Mouse (Mus musculus): ENCODE measurements at regions not wholly inside any gene's neighbourhood (a gene's known extent, or its start where the extent isn't known, plus 50 kb on each side); places are given as distances from the start of the nearest gene placed in this dataset.

GRCm38 (mm10) chr9:87347008-87347407, 91.7 kb upstream of the Cep162 start:
- WGBS, result 39% methylated on average over 1 of the region's 1 CpGs
- Histone ChIP-seq H3K79me2 (ENCODE audit: control insufficient read depth, insufficient read depth, low read length) (no peaks in the 10 kb centered on the region), H3K27ac (replicated peaks; ENCODE audit: insufficient read depth, low read depth, low read length) (no peak overlapping the region), H3K4me1 (ENCODE audit: control insufficient read depth, insufficient read depth, low read length) (no peaks in the 10 kb centered on the region), H3K4me3 (ENCODE audit: insufficient read depth, low read depth, low read length) (no peak overlapping the region), H3K36me3 (ENCODE audit: control insufficient read depth, insufficient read depth, low read length) (no peaks in the 10 kb centered on the region), H3K27me3 (ENCODE audit: control insufficient read depth, insufficient read depth, low read length) (no peaks in the 10 kb centered on the region), H3K9ac (ENCODE audit: low read depth, low read length) (no peak overlapping the region)
- TF ChIP-seq CTCF (IDR thresholded peaks at IDR 0.05; ENCODE audit: low read depth, low read length) (no peak), POLR2A (IDR thresholded peaks at IDR 0.05; ENCODE audit: extremely low read depth, insufficient read depth, low read length) (no peak)
- no peak for DNase-seq (ENCODE audit: extremely low read depth, low read depth, low spot score)

GRCm38 (mm10) chr9:87346278-87346882, 91.0 kb upstream of the Cep162 start:
- Histone ChIP-seq H3K36me3 (ENCODE audit: control insufficient read depth, insufficient read depth, low read length) (no peaks in the 10 kb centered on the region), H3K27me3 (ENCODE audit: control insufficient read depth, insufficient read depth, low read length) (no peaks in the 10 kb centered on the region), H3K27ac (replicated peaks; ENCODE audit: insufficient read depth, low read depth, low read length) (no peak overlapping the region), H3K4me1 (ENCODE audit: control insufficient read depth, insufficient read depth, low read length) (no peaks in the 10 kb centered on the region), H3K4me3 (ENCODE audit: insufficient read depth, low read depth, low read length) (no peak overlapping the region), H3K9ac (ENCODE audit: low read depth, low read length) (no peak overlapping the region), H3K79me2 (ENCODE audit: control insufficient read depth, insufficient read depth, low read length) (no peaks in the 10 kb centered on the region)
- WGBS, result 76% methylated on average over 3 of the region's 3 CpGs
- no peak for TF ChIP-seq POLR2A (IDR thresholded peaks at IDR 0.05; ENCODE audit: extremely low read depth, insufficient read depth, low read length)
- no peak for TF ChIP-seq CTCF (IDR thresholded peaks at IDR 0.05; ENCODE audit: low read depth, low read length)
- no peak for DNase-seq (ENCODE audit: extremely low read depth, low read depth, low spot score)

- DNase-seq (ENCODE audit: extremely low read depth, low read depth, low spot score), result no peak
- Histone ChIP-seq H3K79me2 (ENCODE audit: control insufficient read depth, insufficient read depth, low read length) (no peaks in the 10 kb centered on the region), H3K4me3 (ENCODE audit: insufficient read depth, low read depth, low read length) (no peak overlapping the region), H3K9ac (ENCODE audit: low read depth, low read length) (no peak overlapping the region), H3K4me1 (ENCODE audit: control insufficient read depth, insufficient read depth, low read length) (no peaks in the 10 kb centered on the region), H3K27ac (replicated peaks; ENCODE audit: insufficient read depth, low read depth, low read length) (no peak overlapping the region), H3K36me3 (ENCODE audit: control insufficient read depth, insufficient read depth, low read length) (no peaks in the 10 kb centered on the region), H3K27me3 (ENCODE audit: control insufficient read depth, insufficient read depth, low read length) (no peaks in the 10 kb centered on the region)
- WGBS, result 58% methylated on average over 5 of the region's 5 CpGs
- no peak for TF ChIP-seq CTCF (IDR thresholded peaks at IDR 0.05; ENCODE audit: low read depth, low read length)
- TF ChIP-seq POLR2A (IDR thresholded peaks at IDR 0.05; ENCODE audit: extremely low read depth, insufficient read depth, low read length), result no peak
Observed at GRCm38 (mm10) chr9:87341438-87341837, 86.1 kb upstream of the Cep162 start.

- H3K27ac ChIP-seq (replicated peaks; ENCODE audit: insufficient read depth, low read depth, low read length), result no peak overlapping the region
- no peak for TF ChIP-seq CTCF (IDR thresholded peaks at IDR 0.05; ENCODE audit: low read depth, low read length)
- TF ChIP-seq POLR2A (IDR thresholded peaks at IDR 0.05; ENCODE audit: extremely low read depth, insufficient read depth, low read length), result no peak
- DNase-seq (ENCODE audit: extremely low read depth, low read depth, low spot score), result no peak
- H3K9ac ChIP-seq (ENCODE audit: low read depth, low read length), result no peak overlapping the region
- 49% methylated on average over 6 of the region's 6 CpGs for WGBS
- no peaks in the 10 kb centered on the region for H3K4me1 ChIP-seq (ENCODE audit: control insufficient read depth, insufficient read depth, low read length)
- no peak overlapping the region for H3K4me3 ChIP-seq (ENCODE audit: insufficient read depth, low read depth, low read length)
- H3K79me2 ChIP-seq (ENCODE audit: control insufficient read depth, insufficient read depth, low read length), result no peaks in the 10 kb centered on the region
- no peaks in the 10 kb centered on the region for H3K27me3 ChIP-seq (ENCODE audit: control insufficient read depth, insufficient read depth, low read length)
- H3K36me3 ChIP-seq (ENCODE audit: control insufficient read depth, insufficient read depth, low read length), result no peaks in the 10 kb centered on the region
Observed at GRCm38 (mm10) chr9:87326374-87327295, 71.3 kb upstream of the Cep162 start.

- no peak for DNase-seq (ENCODE audit: extremely low read depth, low read depth, low spot score)
- 70% methylated on average over 2 of the region's 2 CpGs for WGBS
- no peak overlapping the region for H3K4me3 ChIP-seq (ENCODE audit: insufficient read depth, low read depth, low read length)
- H3K79me2 ChIP-seq (ENCODE audit: control insufficient read depth, insufficient read depth, low read length), result no peaks in the 10 kb centered on the region
- H3K27ac ChIP-seq (replicated peaks; ENCODE audit: insufficient read depth, low read depth, low read length), result no peak overlapping the region
- no peaks in the 10 kb centered on the region for H3K27me3 ChIP-seq (ENCODE audit: control insufficient read depth, insufficient read depth, low read length)
- H3K4me1 ChIP-seq (ENCODE audit: control insufficient read depth, insufficient read depth, low read length), result no peaks in the 10 kb centered on the region
- no peak overlapping the region for H3K9ac ChIP-seq (ENCODE audit: low read depth, low read length)
- TF ChIP-seq CTCF (IDR thresholded peaks at IDR 0.05; ENCODE audit: low read depth, low read length) (no peak), POLR2A (IDR thresholded peaks at IDR 0.05; ENCODE audit: extremely low read depth, insufficient read depth, low read length) (no peak)
- no peaks in the 10 kb centered on the region for H3K36me3 ChIP-seq (ENCODE audit: control insufficient read depth, insufficient read depth, low read length)
Observed at GRCm38 (mm10) chr9:87323690-87324089, 68.4 kb upstream of the Cep162 start.

GRCm38 (mm10) chr9:87320758-87321157, 65.4 kb upstream of the Cep162 start:
- Histone ChIP-seq H3K36me3 (ENCODE audit: control insufficient read depth, insufficient read depth, low read length) (no peaks in the 10 kb centered on the region), H3K4me3 (ENCODE audit: insufficient read depth, low read depth, low read length) (no peak overlapping the region), H3K27ac (replicated peaks; ENCODE audit: insufficient read depth, low read depth, low read length) (no peak overlapping the region), H3K9ac (ENCODE audit: low read depth, low read length) (no peak overlapping the region), H3K27me3 (ENCODE audit: control insufficient read depth, insufficient read depth, low read length) (no peaks in the 10 kb centered on the region), H3K79me2 (ENCODE audit: control insufficient read depth, insufficient read depth, low read length) (no peaks in the 10 kb centered on the region), H3K4me1 (ENCODE audit: control insufficient read depth, insufficient read depth, low read length) (no peaks in the 10 kb centered on the region)
- no peak for DNase-seq (ENCODE audit: extremely low read depth, low read depth, low spot score)
- 93% methylated on average over 13 of the region's 13 CpGs for WGBS
- no peak for TF ChIP-seq CTCF (IDR thresholded peaks at IDR 0.05; ENCODE audit: low read depth, low read length)
- TF ChIP-seq POLR2A (IDR thresholded peaks at IDR 0.05; ENCODE audit: extremely low read depth, insufficient read depth, low read length), result no peak
